Mouse (Mus musculus) CD8-positive naive resting alpha-beta T cell, adult 2 months (primary cell): Measurements from ENCODE around the gene Foxe1.

ENCODE experiments used
- DNase-seq, 2 experiments: peaks; one replicate each; pipeline ENCODE4 v3.0.0; 2022; ENCODE audit warnings: low read depth in 2 of 2, low spot score in 2 of 2

The Foxe1 gene

GRCm38 (mm10) chr4:46347580-46348515, 4.4 kb downstream of the Foxe1 start:
- no peak for DNase-seq

GRCm38 (mm10) chr4:46348897-46349296, 5.5 kb downstream of the Foxe1 start:
- DNase-seq: no peak

GRCm38 (mm10) chr4:46349530-46349929, 6.1 kb downstream of the Foxe1 start:
- no peak for DNase-seq

- DNase-seq: no peak
Observed at GRCm38 (mm10) chr4:46353045-46353444, 9.6 kb downstream of the Foxe1 start.

GRCm38 (mm10) chr4:46356351-46357133, 13.1 kb downstream of the Foxe1 start:
- DNase-seq: peak; percentile 30 to 53

- no peak for DNase-seq
Observed at GRCm38 (mm10) chr4:46359539-46360253, 16.3 kb downstream of the Foxe1 start.

- no peak for DNase-seq
Observed at GRCm38 (mm10) chr4:46361258-46361657, 17.8 kb downstream of the Foxe1 start.

GRCm38 (mm10) chr4:46364360-46364759, 21.0 kb downstream of the Foxe1 start:
- DNase-seq: no peak

- DNase-seq: no peak
Observed at GRCm38 (mm10) chr4:46367487-46367959, 24.1 kb downstream of the Foxe1 start.

GRCm38 (mm10) chr4:46369070-46369469, 25.7 kb downstream of the Foxe1 start:
- DNase-seq: no peak

- DNase-seq: no peak
Observed at GRCm38 (mm10) chr4:46370406-46370805, 27.0 kb downstream of the Foxe1 start.

GRCm38 (mm10) chr4:46371030-46371429, 27.6 kb downstream of the Foxe1 start:
- no peak for DNase-seq

GRCm38 (mm10) chr4:46374455-46374854, 31.0 kb downstream of the Foxe1 start:
- peak; percentile 20 to 53 for DNase-seq

- DNase-seq: peak; percentile 50 to 58
Observed at GRCm38 (mm10) chr4:46374869-46375368, 31.5 kb downstream of the Foxe1 start.

GRCm38 (mm10) chr4:46388556-46388955, 45.1 kb downstream of the Foxe1 start:
- no peak for DNase-seq

GRCm38 (mm10) chr4:46389013-46389611, 45.7 kb downstream of the Foxe1 start, which contains the start of gene Trmo:
TSS of gene Trmo (minus strand) at chr4:46389437.
- DNase-seq: peak; percentile 92

- DNase-seq: peak in 1 of 2 experiments; percentile 32
Observed at GRCm38 (mm10) chr4:46389612-46390341, 46.4 kb downstream of the Foxe1 start.

GRCm38 (mm10) chr4:46390390-46390970, 47.1 kb downstream of the Foxe1 start:
- DNase-seq: peak; percentile 81 to 89

- no peak for DNase-seq
Observed at GRCm38 (mm10) chr4:46394388-46394787, 51.0 kb downstream of the Foxe1 start.
